Mouse (Mus musculus) kidney, embryonic 14.5 days (tissue): ENCODE measurements at regions not wholly inside any gene's neighbourhood (a gene's known extent, or its start where the extent isn't known, plus 50 kb on each side); places are given as distances from the start of the nearest gene placed in this dataset.
"Not testable (repeated sequence)": the region's sequence is repeated elsewhere in the genome, so short reads cannot be mapped to it uniquely, and the experiment has no call there.

Source experiments
- ATAC-seq: fragments of 200-750 bp; cut with Nextera tagmentation; 2 replicates; pipeline ENCODE4 v1.8.0; 2017; ENCODE audit warnings: moderate number of reproducible peaks, mild to moderate bottlenecking, moderate TSS enrichment, moderate library complexity; ENCODE audit not compliant: low FRiP score, low TSS enrichment
- H3K27ac ChIP-seq: fragments of 300-500 bp; sonication (generic); 2 replicates; pipeline ENCODE4 v1.5.1; 2014; ENCODE audit warnings: low read depth, mild to moderate bottlenecking, low read length, moderate library complexity, mixed read lengths
- H3K27me3 ChIP-seq: fragments of 300-500 bp; sonication (generic); 2 replicates; pipeline ENCODE4 v1.6.1; 2014; ENCODE audit warnings: mild to moderate bottlenecking, low read length; ENCODE audit not compliant: control insufficient read depth, insufficient read depth
- H3K36me3 ChIP-seq: fragments of 300-500 bp; sonication (generic); 2 replicates; pipeline ENCODE4 v1.6.1; 2014; ENCODE audit warnings: low read length, mixed read lengths; ENCODE audit not compliant: control insufficient read depth, insufficient read depth
- H3K4me1 ChIP-seq: fragments of 300-500 bp; sonication (generic); 2 replicates; pipeline ENCODE4 v1.6.1; 2014; ENCODE audit warnings: low read length, mixed read lengths; ENCODE audit not compliant: control insufficient read depth, insufficient read depth
- H3K4me2 ChIP-seq: fragments of 300-500 bp; sonication (generic); replicated peaks from 2 replicates; pipeline ENCODE4 v1.6.1; 2014; ENCODE audit warnings: low read depth, mild to moderate bottlenecking, low read length
- H3K4me3 ChIP-seq: fragments of 300-500 bp; sonication (generic); 2 replicates; pipeline ENCODE4 v1.5.1; 2014; ENCODE audit warnings: mild to moderate bottlenecking, low read length
- H3K9ac ChIP-seq: fragments of 300-500 bp; sonication (generic); 2 replicates; pipeline ENCODE4 v1.6.1; 2014; ENCODE audit warnings: low read depth, mild to moderate bottlenecking, low read length, moderate library complexity
- H3K9me3 ChIP-seq: fragments of 300-500 bp; sonication (generic); 2 replicates; pipeline ENCODE4 v1.6.1; 2016; ENCODE audit warnings: low read length; ENCODE audit not compliant: control insufficient read depth
- WGBS: fragments of 180-500 bp; shearing (Covaris S2); extraction: QIAGEN DNeasy Blood & Tissue Kit; methylation state at CpG from one replicate; pipeline ENCODE4 v1.1.7; 2014; 5-methylcytosine and 5-hydroxymethylcytosine counted together

DNA sequence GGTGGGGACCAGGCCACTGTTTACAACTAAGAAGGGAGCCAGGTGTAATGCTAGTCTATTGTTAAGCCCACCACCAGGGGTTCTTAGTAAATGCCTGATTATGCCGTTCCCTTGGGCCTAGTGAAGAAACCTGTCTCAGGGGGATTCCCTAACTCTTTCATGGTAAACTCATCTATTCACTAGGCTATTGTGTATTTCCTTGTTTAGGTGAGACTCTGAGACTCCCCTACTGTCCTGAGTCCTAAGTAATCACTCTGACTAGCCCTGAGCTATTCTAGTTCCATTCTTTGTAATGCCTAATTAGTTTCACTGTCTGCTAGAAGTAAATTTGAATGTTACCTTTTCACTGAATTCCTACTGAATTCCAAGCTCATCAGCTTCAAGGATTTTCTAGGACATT, 545.3 kb upstream of the Gje1 start:
- H3K4me2 ChIP-seq, H3K36me3 ChIP-seq, H3K27me3 ChIP-seq, H3K9ac ChIP-seq, H3K27ac ChIP-seq, H3K4me1 ChIP-seq, H3K9me3 ChIP-seq, ATAC-seq, H3K4me3 ChIP-seq: not testable (repeated sequence)
- WGBS, result 83% methylated on average over 1 of the region's 1 CpGs

DNA sequence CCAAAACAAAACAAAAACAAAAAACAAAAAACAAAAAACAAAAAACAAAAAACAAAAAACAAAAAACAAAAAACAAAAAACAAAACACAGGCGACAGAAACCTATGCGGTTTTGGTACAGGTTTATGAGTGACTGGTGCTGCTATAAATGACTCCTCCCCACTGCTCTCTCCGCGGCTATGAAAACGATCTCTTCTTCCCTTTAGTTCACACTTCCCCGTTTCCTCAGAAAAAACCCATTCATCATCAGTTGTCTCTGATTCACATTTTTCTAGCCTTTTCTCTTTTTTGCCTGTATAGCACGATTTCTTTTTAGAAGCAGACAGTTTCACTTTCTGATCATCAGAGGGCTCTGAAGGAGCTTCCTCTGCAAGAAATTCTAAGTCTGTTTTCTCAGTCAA, 544.3 kb upstream of the Gje1 start:
- not testable (repeated sequence) for ATAC-seq, H3K36me3 ChIP-seq, H3K27ac ChIP-seq, H3K9me3 ChIP-seq, H3K4me2 ChIP-seq, H3K27me3 ChIP-seq, H3K4me1 ChIP-seq, H3K4me3 ChIP-seq, H3K9ac ChIP-seq
- 58% methylated on average over 7 of the region's 7 CpGs for WGBS

DNA sequence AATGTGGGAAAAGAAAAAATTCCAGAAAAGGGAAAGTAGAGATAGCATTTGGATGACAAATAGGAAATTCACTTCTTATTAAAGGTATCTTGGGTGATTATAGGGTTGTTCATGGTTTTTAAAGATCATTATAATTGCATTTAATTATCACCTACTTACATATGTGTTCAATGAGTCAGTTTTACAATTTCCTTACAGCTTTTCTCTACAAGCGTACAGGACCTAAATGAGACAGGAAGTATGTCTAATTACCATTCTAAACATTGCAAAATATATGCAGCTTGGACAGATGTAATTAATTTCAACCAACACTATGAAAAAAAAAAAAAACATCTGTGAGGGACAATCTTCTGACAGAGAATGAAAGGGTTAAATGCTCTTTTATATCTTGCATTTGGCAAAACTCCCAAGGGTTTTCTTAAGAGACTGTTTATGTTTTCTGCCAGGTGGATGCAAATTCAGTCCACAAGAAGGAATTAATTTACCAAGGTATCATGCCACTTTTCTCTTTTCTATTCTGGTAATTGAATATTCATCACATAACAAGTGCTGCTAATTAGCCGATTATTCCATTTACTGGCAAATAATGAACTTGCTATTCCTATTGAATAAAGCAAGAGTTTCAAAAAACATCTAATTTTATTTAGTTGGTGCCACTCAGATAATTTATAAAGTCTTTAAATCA, 531.5 kb upstream of the Gje1 start:
- Histone ChIP-seq H3K36me3 (no peaks in the 10 kb centered on the region), H3K9me3 (no peaks in the 10 kb centered on the region), H3K4me1 (no peaks in the 10 kb centered on the region), H3K4me3 (no peak overlapping the region), H3K27ac (no peak overlapping the region), H3K27me3 (no peaks in the 10 kb centered on the region), H3K9ac (no peak overlapping the region), H3K4me2 (no peak overlapping the region)
- 78% methylated on average over 2 of the region's 2 CpGs for WGBS
- no peak for ATAC-seq

DNA sequence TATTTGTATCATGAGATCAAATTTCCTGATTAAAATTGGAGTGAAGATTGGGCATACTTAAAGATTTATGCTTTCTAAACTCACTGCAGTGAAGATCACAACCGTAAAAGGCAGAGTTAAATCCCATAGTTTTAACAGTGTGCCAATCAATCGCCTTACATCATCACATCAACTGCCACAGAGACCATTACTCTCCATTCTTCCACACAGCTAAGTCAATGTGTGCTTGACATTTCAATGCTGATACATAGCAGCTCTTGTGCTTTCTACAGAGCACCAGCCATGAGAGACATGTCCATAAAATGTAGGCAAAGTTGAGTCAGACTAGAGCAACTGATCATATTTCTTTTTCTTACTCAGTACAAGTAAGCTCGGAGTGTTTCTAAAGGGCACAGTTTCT, 530.9 kb upstream of the Gje1 start:
- H3K4me1 ChIP-seq, result no peaks in the 10 kb centered on the region
- H3K9ac ChIP-seq, result no peak overlapping the region
- 88% methylated on average over 3 of the region's 3 CpGs for WGBS
- no peak overlapping the region for H3K27ac ChIP-seq
- no peaks in the 10 kb centered on the region for H3K36me3 ChIP-seq
- no peak for ATAC-seq
- no peaks in the 10 kb centered on the region for H3K9me3 ChIP-seq
- no peak overlapping the region for H3K4me3 ChIP-seq
- H3K27me3 ChIP-seq, result no peaks in the 10 kb centered on the region
- no peak overlapping the region for H3K4me2 ChIP-seq

DNA sequence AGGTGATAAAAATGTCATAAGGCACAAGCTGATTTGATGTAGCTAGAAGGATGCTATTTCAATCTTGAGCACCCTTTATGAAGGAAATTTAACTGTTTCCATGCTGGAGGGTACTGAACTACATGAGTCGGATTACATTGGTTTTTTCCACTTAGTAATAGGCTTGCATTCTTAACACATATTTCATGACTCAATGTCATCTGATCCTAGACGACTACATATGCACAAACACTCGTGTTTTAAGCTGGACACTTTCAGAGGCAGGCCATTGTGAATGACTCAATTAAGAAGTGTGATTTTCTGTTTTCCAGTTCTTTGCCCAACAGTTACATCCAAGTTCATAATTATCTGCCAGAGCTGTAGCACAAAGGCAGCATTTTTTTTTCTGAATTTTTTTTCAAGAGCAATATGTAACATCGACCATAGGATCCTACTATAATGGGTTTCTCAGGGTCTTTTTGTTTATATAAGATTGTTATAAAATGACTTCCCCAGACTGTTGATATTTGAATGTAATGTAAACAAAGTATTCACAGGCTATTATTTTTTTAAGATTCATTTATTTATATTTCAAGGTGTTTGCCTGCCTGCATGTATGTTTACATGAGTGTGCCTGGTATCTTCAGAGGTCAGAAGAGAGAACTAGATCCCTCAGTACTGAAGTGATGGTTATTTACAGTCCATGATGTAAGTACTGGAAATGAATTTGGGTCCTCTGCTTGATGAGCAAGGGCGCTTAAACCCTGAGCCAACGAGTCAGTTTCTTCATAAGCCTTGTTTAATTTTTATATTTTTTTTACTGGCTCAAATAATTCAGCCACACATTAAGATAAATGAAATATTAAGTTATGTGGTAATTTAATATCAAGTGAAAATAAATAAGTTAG, 526.6 kb upstream of the Gje1 start:
- Histone ChIP-seq H3K27ac (no peak overlapping the region), H3K9ac (no peak overlapping the region), H3K36me3 (no peaks in the 10 kb centered on the region), H3K4me2 (no peak overlapping the region), H3K4me1 (no peaks in the 10 kb centered on the region), H3K4me3 (no peak overlapping the region), H3K9me3 (no peaks in the 10 kb centered on the region), H3K27me3 (no peaks in the 10 kb centered on the region)
- WGBS, result 71% methylated on average over 6 of the region's 6 CpGs
- no peak for ATAC-seq

DNA sequence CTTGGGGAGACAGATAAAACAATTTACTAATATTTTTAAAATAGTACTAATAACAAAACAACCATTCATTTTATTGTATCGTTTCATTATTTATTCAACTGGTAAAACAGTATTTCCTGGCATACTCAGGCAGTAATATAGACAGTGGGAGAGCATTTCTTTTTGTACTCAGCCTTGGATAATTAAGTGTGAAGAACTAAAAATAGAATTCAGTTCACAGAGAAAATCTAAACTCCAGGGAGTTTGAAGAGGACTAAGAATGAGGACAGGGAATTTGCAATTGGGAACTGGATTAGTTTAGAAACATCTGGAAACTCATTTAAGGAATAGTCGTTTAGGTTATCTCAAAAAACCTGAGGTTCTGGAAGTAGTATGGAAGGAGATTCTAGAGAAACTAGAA, 525.4 kb upstream of the Gje1 start:
- WGBS, result 66% methylated on average over 2 of the region's 2 CpGs
- H3K27ac ChIP-seq, result no peak overlapping the region
- no peak overlapping the region for H3K4me2 ChIP-seq
- no peaks in the 10 kb centered on the region for H3K36me3 ChIP-seq
- no peak for ATAC-seq
- H3K9ac ChIP-seq, result no peak overlapping the region
- no peak overlapping the region for H3K4me3 ChIP-seq
- H3K9me3 ChIP-seq, result no peaks in the 10 kb centered on the region
- no peaks in the 10 kb centered on the region for H3K27me3 ChIP-seq
- H3K4me1 ChIP-seq, result no peaks in the 10 kb centered on the region

DNA sequence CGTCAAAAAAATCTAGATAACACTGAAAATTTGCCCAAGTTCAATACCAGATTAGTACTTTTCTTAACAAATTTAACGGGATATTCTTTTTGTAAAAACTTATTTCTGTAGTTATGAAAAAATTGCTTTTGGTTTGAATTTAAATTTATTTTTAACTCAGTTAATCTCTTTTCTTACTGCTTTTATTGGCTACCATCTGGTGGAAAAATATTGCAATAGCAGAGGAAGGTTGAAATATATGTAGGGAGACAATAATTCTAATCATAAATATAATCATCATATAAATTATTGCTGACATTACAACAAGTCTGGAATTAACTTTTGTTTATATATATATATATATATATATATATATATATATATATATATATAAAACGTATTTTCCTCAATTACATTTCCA, 500.9 kb upstream of the Gje1 start:
- Histone ChIP-seq H3K27ac (no peak overlapping the region), H3K9ac (no peak overlapping the region), H3K4me3 (no peak overlapping the region), H3K4me1 (no peaks in the 10 kb centered on the region), H3K27me3 (no peaks in the 10 kb centered on the region), H3K4me2 (no peak overlapping the region), H3K9me3 (no peaks in the 10 kb centered on the region), H3K36me3 (no peaks in the 10 kb centered on the region)
- ATAC-seq, result no peak
- whole genome bisulfite sequencing, result 91% methylated on average over 3 of the region's 3 CpGs

DNA sequence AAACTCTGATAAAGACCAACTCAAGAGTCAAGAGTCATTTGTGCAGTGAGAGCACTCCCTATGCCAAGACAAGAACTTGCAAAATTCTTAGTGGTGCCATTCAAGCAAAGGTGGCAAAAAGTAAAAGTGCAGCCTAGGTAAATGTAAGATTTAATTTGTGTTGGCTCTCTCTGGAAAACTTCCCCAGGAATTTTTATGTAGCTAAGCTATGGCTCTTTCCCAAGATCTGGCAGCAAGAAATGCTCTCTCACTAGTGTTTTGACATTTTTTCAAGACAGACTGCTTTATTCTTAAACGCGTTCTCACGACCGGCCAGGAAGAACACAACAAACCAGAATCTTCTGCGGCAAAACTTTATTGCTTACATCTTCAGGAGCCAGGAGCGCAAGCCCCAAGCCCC, 461.6 kb upstream of the Gje1 start:
- WGBS, result 95% methylated on average over 6 of the region's 6 CpGs
- H3K4me1 ChIP-seq, result no peaks in the 10 kb centered on the region

DNA sequence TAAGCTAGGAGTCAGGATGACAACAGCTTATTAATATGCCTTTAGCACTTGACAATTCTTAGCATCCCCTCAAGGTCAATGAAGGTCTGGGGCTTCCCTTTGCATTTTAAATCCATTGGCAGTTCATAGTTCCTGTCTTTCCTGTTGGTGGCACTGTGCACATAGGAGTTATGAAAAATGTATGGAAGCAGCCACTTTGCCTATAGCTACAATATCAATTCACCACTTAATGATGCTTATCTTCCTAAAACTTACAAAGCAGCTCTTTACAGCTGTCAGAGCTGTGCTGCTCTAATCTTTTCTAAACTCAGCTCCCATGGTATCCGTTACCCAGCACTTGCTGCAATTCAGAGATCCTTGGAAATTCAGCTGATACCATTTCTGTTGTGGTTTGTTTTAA, 456.4 kb upstream of the Gje1 start:
- H3K4me2 ChIP-seq, result no peak overlapping the region
- no peaks in the 10 kb centered on the region for H3K9me3 ChIP-seq
- no peak overlapping the region for H3K9ac ChIP-seq
- 49% methylated on average over 1 of the region's 1 CpGs for WGBS
- ATAC-seq, result no peak
- H3K27ac ChIP-seq, result no peak overlapping the region
- H3K4me1 ChIP-seq, result no peaks in the 10 kb centered on the region
- no peaks in the 10 kb centered on the region for H3K27me3 ChIP-seq
- H3K4me3 ChIP-seq, result no peak overlapping the region
- no peaks in the 10 kb centered on the region for H3K36me3 ChIP-seq

More for the DNA sequence above, 461.6 kb upstream of the Gje1 start:
- Histone ChIP-seq H3K4me3 (no peak overlapping the region), H3K9me3 (no peaks in the 10 kb centered on the region), H3K4me2 (no peak overlapping the region), H3K9ac (no peak overlapping the region), H3K27ac (no peak overlapping the region), H3K36me3 (no peaks in the 10 kb centered on the region), H3K27me3 (no peaks in the 10 kb centered on the region)
- no peak for ATAC-seq
